Mouse (Mus musculus) midbrain, embryonic 14.5 days (tissue): ENCODE data around the gene Nhs. TPM values are rescaled to one million over a fixed set of nuclear protein-coding genes. Genes with fewer than 3 reads are reported as not detected.
A peak's percentile ranks its signal among the peaks of the same experiment; 100 is the strongest.

Experiments
- ATAC-seq: fragments of 200-750 bp; cut with Nextera tagmentation; 2 replicates; pipeline ENCODE4 v1.8.0; 2017; ENCODE audit warnings: moderate number of reproducible peaks, moderate library complexity; ENCODE audit not compliant: low FRiP score, low TSS enrichment
- DNase-seq: peaks from one replicate; pipeline ENCODE4 v3.0.0-alpha.2; 2015
- H3K27ac ChIP-seq: fragments of 300-500 bp; sonication (generic); replicated peaks from 2 replicates; pipeline ENCODE4 v1.5.1; 2014; ENCODE audit warnings: mild to moderate bottlenecking, low read depth, low read length, moderate library complexity
- H3K27me3 ChIP-seq: fragments of 300-500 bp; sonication (generic); 2 replicates; pipeline ENCODE4 v1.6.1; 2014; ENCODE audit warnings: low read length, control low read depth, mixed read lengths; ENCODE audit not compliant: control insufficient read depth, insufficient read depth
- H3K36me3 ChIP-seq: fragments of 300-500 bp; sonication (generic); 2 replicates; pipeline ENCODE4 v1.6.1; 2014; ENCODE audit warnings: low read length, control low read depth; ENCODE audit not compliant: control insufficient read depth, insufficient read depth
- H3K4me1 ChIP-seq: fragments of 300-500 bp; sonication (generic); 2 replicates; pipeline ENCODE4 v1.6.1; 2014; ENCODE audit warnings: mild to moderate bottlenecking, antibody characterized with exemption, low read length, control low read depth; ENCODE audit not compliant: control insufficient read depth, insufficient read depth
- H3K4me2 ChIP-seq: fragments of 300-500 bp; sonication (generic); 2 replicates; pipeline ENCODE4 v1.6.1; 2014; ENCODE audit warnings: mild to moderate bottlenecking, low read length, moderate library complexity
- H3K4me3 ChIP-seq: fragments of 300-500 bp; sonication (generic); replicated peaks from 2 replicates; pipeline ENCODE4 v1.5.1; 2014; ENCODE audit warnings: low read depth, low read length
- H3K9ac ChIP-seq: fragments of 300-500 bp; sonication (generic); replicated peaks from 2 replicates; pipeline ENCODE4 v1.6.1; 2014; ENCODE audit warnings: mild to moderate bottlenecking, low read length, moderate library complexity
- H3K9me3 ChIP-seq: fragments of 300-500 bp; sonication (generic); 2 replicates; pipeline ENCODE4 v1.6.1; 2016; ENCODE audit warnings: low read length, control low read depth, mixed read lengths; ENCODE audit not compliant: control insufficient read depth
- WGBS: fragments of 180-500 bp; shearing (Covaris S2); extraction: QIAGEN DNeasy Blood & Tissue Kit; methylation state at CpG from one replicate; pipeline ENCODE4 v1.1.7; 2014; 5-methylcytosine and 5-hydroxymethylcytosine counted together
- polyA plus RNA-seq: library from polyadenylated mRNA; unstranded; fragments of >200 nt; fragmentation: Nextera tagmentation; extraction: Ambion mirVana; gene quantifications from 2 replicates; pipeline ENCODE4 v1.2.1, GENCODE M21; 2014

Gene Nhs
- polyA plus RNA-seq, 1 experiment from 2014 or later = 3.7 TPM

DNA sequence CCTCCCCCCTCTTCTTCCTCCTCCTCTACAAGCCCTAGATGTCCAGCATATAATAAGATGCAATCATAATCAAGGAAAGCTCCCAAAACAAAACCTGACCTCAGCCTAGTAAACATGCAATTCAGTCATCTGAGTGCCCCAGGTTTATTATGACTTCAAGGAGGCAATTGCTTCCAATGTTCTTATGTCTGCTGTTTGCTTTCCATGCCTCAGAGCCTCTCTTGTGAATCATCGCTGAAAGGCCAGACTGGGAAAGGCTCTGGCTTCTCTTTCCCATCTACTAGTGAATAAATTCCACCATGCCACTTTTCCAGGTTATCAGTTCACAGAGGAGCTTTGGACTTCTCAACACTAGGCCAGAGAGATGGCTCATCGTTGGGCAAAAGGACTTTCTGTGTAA, 114.0 kb downstream of the Nhs start:
- H3K27me3 ChIP-seq = no peaks in the 10 kb centered on the region
- no peaks in the 10 kb centered on the region for H3K9me3 ChIP-seq
- no peak overlapping the region for H3K27ac ChIP-seq
- WGBS = 85% methylated on average over 2 of the region's 2 CpGs
- no peak overlapping the region for H3K4me3 ChIP-seq
- DNase-seq = no peak
- H3K9ac ChIP-seq = no peak overlapping the region
- no peak overlapping the region for H3K4me2 ChIP-seq
- ATAC-seq = no peak
- no peaks in the 10 kb centered on the region for H3K36me3 ChIP-seq
- no peaks in the 10 kb centered on the region for H3K4me1 ChIP-seq

DNA sequence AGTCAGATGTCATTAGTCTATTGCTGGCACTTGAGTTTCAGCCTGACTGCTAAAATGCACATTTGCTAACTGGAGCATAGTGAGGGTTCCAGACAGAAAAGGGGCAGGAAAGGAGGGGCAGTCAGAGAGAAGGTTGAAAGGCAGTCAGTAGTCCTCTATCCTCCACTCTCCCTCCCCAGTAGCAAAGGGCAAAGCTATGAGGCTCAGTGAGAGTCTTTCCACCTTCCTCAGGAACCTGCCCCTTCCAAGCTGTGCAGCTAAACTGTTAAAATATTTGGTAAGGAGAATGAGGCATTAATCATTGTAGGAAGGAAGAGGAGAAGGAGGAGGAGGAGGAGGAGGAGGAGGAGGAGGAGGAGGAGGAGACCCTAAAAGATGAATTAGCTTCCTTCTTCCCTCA, 115.4 kb downstream of the Nhs start:
- Histone ChIP-seq H3K36me3 (no peaks in the 10 kb centered on the region), H3K4me1 (no peaks in the 10 kb centered on the region), H3K27ac (no peak overlapping the region), H3K4me3 (no peak overlapping the region), H3K4me2 (no peak overlapping the region), H3K9me3 (no peaks in the 10 kb centered on the region), H3K27me3 (no peaks in the 10 kb centered on the region), H3K9ac (no peak overlapping the region)
- no peak for ATAC-seq
- no peak for DNase-seq

DNA sequence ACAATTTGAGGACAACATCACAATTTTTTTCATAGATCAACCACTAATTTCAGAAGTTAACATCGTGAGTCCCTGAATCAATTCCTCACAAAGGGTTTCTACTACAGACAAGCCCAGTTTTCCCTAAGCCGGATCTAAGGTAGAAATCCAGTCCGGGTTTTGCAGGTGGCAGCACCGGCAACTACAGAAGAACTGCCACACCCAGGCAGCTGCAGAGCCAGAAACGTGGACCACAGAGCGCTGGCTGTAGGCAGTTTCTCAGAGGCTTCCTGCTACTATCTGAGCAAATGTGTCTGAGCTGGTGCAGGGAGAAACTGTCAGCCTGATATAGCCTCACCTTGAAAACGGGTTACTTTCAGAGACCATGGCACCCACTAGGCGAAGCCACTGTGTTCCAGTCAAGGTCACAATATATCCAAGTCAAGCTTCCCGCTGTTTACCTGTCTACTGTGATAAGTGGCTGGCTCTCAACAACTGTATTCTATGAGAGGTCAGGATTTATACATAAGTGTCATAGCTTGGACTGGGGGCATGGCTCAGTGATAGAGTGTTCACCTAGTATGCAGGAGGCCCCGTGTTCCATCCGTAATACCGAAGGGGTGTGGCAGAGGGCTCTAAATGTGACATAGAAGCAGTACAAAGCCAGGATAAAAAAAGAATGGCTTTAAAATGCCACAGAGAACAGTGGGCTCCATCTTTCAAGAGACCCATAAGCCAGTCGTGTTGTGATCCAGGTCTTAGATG, 134.1 kb downstream of the Nhs start:
- H3K4me3 ChIP-seq = no peak overlapping the region
- H3K9ac ChIP-seq = no peak overlapping the region
- H3K9me3 ChIP-seq = no peaks in the 10 kb centered on the region
- DNase-seq = peak; percentile 62
- ATAC-seq = no peak
- WGBS = 48% methylated on average over 13 of the region's 13 CpGs
- H3K4me1 ChIP-seq = no peaks in the 10 kb centered on the region
- no peaks in the 10 kb centered on the region for H3K36me3 ChIP-seq
- no peak overlapping the region for H3K27ac ChIP-seq
- peaks cover 3% of the 10 kb centered on the region; the same call in 1 of the 2 replicates for H3K27me3 ChIP-seq
- H3K4me2 ChIP-seq = peak overlapping the region; percentile 28; the same call in 1 of the 2 replicates

DNA sequence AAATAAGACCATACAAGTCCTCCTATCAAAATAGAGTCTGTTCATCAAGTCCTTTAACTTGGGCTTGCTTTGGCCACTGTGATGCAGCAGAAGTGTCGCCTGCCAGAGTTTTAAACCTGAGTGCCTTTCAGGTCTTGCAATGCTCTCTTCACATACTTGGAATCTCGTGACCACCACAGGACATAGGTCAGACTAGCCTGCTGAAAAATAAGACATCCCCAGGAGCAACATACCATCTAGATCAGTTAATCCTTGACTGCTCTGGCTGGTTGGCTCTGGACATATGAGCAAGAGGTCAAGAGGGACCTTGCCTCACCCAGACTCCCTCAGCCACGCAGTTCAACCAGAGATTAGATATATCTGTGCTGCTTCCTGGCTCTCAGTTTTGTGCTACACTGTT, 137.8 kb downstream of the Nhs start:
- Histone ChIP-seq H3K36me3 (no peaks in the 10 kb centered on the region), H3K4me3 (no peak overlapping the region), H3K4me1 (no peaks in the 10 kb centered on the region), H3K9me3 (no peaks in the 10 kb centered on the region), H3K9ac (no peak overlapping the region), H3K4me2 (no peak overlapping the region), H3K27ac (no peak overlapping the region), H3K27me3 (peaks cover 9% of the 10 kb centered on the region; the same call in 1 of the 2 replicates)
- 83% methylated on average over 3 of the region's 3 CpGs for WGBS
- ATAC-seq (no peak), DNase-seq (no peak)

DNA sequence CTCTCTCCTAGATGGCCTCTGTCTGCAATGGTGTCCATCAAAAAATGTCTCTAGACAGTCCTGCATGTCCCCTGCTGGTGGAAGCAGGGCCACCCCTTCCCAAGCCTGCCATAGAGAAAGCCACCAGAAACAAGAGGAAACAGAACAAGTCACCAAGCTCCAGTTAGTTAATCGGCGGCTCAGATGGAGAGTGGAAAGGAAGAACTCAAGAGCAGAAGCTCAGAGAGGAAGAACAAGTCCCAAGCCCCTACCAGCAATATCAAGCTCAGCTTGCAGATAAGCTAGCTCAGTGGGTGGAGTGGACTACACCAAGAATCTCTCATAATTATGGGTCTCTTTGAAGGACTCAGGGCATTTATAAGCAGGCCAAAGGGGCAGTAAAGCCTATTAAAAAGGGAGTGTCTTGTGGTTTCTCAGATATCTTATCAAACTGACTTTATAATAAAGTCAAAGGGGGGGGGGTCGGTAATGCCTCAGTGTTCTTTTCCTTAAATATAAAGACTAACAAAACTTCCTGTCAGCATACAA, 139.4 kb downstream of the Nhs start:
- ATAC-seq (no peak), DNase-seq (no peak)
- H3K36me3 ChIP-seq = no peaks in the 10 kb centered on the region
- no peaks in the 10 kb centered on the region for H3K9me3 ChIP-seq
- H3K4me1 ChIP-seq = no peaks in the 10 kb centered on the region
- WGBS = 86% methylated on average over 3 of the region's 3 CpGs
- H3K4me2 ChIP-seq = no peak overlapping the region
- H3K27ac ChIP-seq = no peak overlapping the region
- H3K9ac ChIP-seq = no peak overlapping the region
- peaks cover 9% of the 10 kb centered on the region; the same call in 1 of the 2 replicates for H3K27me3 ChIP-seq
- no peak overlapping the region for H3K4me3 ChIP-seq

DNA sequence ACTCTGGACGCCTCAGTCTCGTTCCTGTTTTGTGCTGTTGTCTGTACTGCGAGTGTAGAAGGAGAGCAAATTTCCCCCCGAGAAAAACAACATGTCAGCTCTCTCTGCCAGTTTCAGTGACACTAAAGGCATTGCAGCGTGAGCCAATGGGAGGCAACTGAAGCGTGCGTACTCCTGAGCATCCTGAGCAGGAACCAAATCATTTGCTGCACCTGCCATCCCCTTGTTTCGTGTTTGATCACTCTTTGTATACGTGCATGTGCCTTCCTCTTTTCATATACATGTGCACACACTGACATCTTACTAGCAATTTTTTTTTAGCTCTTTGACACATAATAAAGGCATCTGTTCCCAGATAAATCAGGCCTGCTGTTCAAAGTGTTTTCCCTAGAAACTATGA, 142.1 kb downstream of the Nhs start:
- WGBS = 33% methylated on average over 9 of the region's 9 CpGs
- Histone ChIP-seq H3K27ac (no peak overlapping the region; the same call in 1 of the 2 replicates), H3K27me3 (peaks cover 9% of the 10 kb centered on the region; the same call in 1 of the 2 replicates), H3K4me3 (no peak overlapping the region), H3K9me3 (no peaks in the 10 kb centered on the region), H3K9ac (no peak overlapping the region), H3K4me1 (no peaks in the 10 kb centered on the region), H3K4me2 (peak overlapping the region; percentile 34), H3K36me3 (no peaks in the 10 kb centered on the region)
- no peak for ATAC-seq
- DNase-seq = peak; percentile 45

DNA sequence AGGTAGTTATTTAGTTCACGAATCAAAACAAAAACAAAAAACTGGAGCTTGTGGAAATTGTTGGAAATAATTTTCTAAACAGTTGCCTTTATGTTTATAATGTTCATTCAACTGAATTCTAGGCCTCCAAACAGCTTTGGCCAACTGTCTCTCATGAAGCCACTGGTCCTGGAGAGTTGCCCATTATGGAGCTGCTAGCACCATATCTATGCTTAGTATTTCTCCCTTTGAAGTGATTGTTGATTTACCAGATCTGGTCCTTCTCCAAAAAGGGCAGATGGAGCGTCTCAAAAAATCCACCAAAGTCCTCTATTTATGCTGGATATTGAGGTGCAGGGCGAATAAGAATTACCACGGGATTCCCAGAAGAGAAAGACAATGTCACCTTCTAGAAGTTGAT, 147.0 kb downstream of the Nhs start:
- no peaks in the 10 kb centered on the region for H3K27me3 ChIP-seq
- 87% methylated on average over 4 of the region's 4 CpGs for WGBS
- no peak for ATAC-seq

DNA sequence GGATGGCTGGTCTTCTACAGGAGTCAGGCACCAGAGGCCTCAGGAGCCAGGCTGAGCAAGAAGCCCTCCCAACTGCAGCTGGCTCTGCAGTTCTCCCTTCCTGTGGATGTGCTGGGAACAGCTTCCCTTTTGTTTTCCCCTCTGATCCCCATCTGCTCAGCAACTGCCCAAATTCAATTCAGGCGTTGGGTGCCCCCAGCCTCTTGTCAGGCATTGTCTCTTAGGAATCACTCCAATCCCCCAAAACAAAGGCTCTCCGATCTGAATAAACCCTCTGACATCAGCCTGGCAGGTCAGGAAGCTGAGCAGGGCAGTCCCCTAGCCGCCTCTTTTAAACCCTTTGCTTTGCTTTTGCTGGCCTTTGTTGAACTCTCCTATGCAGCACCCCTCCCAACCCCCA, 149.7 kb downstream of the Nhs start:
- Histone ChIP-seq H3K9me3 (no peaks in the 10 kb centered on the region), H3K36me3 (no peaks in the 10 kb centered on the region), H3K27ac (peak overlapping the region; percentile 28; the same call in 1 of the 2 replicates), H3K4me3 (no peak overlapping the region), H3K27me3 (no peaks in the 10 kb centered on the region; the same call in 1 of the 2 replicates), H3K4me1 (0 out of 2 replicates have a peak, but pooled peaks cover 4% of the 10 kb centered on the region), H3K4me2 (no peak overlapping the region), H3K9ac (no peak overlapping the region)
- peak; percentile 30 for DNase-seq
- 18% methylated on average over 3 of the region's 3 CpGs for WGBS
- ATAC-seq = peak; percentile 72; the same call in 1 of the 2 replicates

More for the DNA sequence above, 147.0 kb downstream of the Nhs start:
- no peak overlapping the region for H3K4me3 ChIP-seq
- DNase-seq = no peak
- 0 out of 2 replicates have a peak, but pooled peaks cover 4% of the 10 kb centered on the region for H3K4me1 ChIP-seq
- no peak overlapping the region for H3K27ac ChIP-seq
- H3K36me3 ChIP-seq = no peaks in the 10 kb centered on the region
- H3K4me2 ChIP-seq = no peak overlapping the region
- no peaks in the 10 kb centered on the region for H3K9me3 ChIP-seq
- H3K9ac ChIP-seq = no peak overlapping the region

DNA sequence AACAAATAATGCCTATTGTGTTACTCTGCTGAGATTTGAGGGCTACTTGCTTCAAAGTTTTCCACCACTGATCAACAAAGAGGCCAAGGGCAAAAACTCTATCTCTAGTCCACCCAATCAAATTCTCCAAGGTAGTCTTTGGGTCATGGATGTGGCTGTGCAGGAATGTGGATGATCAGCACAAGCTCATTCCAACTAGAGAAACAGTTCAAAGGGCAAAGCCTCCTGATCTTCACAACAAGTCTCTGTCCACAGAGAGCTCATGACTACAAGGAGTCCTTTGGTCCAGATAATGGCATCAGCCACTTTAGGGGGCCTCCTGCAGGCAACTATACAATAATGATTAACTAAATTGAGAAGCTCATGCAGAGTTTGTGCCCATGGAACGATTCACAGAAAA, 155.7 kb downstream of the Nhs start:
- DNase-seq (no peak), ATAC-seq (no peak)
- Histone ChIP-seq H3K9me3 (no peaks in the 10 kb centered on the region), H3K4me2 (no peak overlapping the region), H3K9ac (no peak overlapping the region), H3K4me3 (no peak overlapping the region), H3K27ac (no peak overlapping the region), H3K36me3 (no peaks in the 10 kb centered on the region), H3K4me1 (no peaks in the 10 kb centered on the region), H3K27me3 (peaks cover 4% of the 10 kb centered on the region)
- 36% methylated on average over 1 of the region's 1 CpGs for WGBS
